Mouse (Mus musculus) thymus, adult 2 months (tissue): ENCODE data around the gene Padi6.

Experiments used
- CTCF ChIP-seq: fragments of 200-500 bp; IDR thresholded peaks from 2 replicates; pipeline ENCODE4 v1.5.1; 2012; ENCODE audit warnings: mild to moderate bottlenecking, control low read depth, low read length, moderate library complexity, borderline replicate concordance; ENCODE audit not compliant: control insufficient read depth, poor library complexity, insufficient read depth; ENCODE audit errors: extremely low read depth
- POLR2A ChIP-seq: fragments of 200-500 bp; IDR thresholded peaks from 2 replicates; pipeline ENCODE4 v1.6.1; 2012; ENCODE audit warnings: mild to moderate bottlenecking, low read length, control low read depth, moderate library complexity; ENCODE audit not compliant: control insufficient read depth, poor library complexity, insufficient read depth; ENCODE audit errors: extremely low read depth

DNA sequence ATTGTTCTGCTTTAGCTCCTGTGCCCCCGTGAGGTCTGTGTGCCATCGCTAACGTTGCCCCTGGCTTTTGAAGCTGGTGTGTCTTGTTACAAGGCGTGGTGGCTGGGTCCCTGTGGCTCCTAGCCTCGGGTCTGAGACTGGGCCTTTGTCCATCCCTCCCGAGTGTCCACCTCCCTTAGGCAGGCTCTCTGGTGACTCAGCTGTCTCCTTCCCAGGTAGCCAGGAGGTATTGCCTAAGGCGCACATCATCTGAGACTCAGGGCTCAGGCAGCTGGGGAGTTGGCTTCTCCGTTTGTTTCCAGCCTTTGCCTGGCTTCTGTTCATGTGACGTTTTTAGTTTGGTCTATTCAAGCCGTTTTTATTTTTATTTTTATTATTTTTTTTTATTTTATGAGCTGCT, 31.7 kb downstream of the Padi6 start:
- TF ChIP-seq CTCF (no peak), POLR2A (no peak)
